Comparison of ENCODE assay signal across 7 mouse cellular contexts in genomic region chr12:5757766-5758165, GRCm38 (mm10).
"Had no signal": no experiment of that assay in that cellular context is flagged by ENCODE, and none has a peak within 500 bp of the region (broad histone marks: within the 10 kb centered on the region; RNA-seq: fewer than 3 reads in every experiment).

No protein-coding gene starts in this region.

- ATAC-seq: liver, embryonic 12.5 days had no signal

- DNase-seq: kidney, adult 8-10 months; kidney, postnatal 25 days; lung, embryonic 14.5 days; lung, postnatal 14 days; midbrain, embryonic 14.5 days; right cerebral cortex, postnatal 4 days had no signal
